Mouse (Mus musculus): ENCODE measurements around the gene Ccser1.
"Not testable (repeated sequence)": the region's sequence is repeated elsewhere in the genome, so short reads cannot be mapped to it uniquely, and the experiment has no call there.

Gene Ccser1

DNA sequence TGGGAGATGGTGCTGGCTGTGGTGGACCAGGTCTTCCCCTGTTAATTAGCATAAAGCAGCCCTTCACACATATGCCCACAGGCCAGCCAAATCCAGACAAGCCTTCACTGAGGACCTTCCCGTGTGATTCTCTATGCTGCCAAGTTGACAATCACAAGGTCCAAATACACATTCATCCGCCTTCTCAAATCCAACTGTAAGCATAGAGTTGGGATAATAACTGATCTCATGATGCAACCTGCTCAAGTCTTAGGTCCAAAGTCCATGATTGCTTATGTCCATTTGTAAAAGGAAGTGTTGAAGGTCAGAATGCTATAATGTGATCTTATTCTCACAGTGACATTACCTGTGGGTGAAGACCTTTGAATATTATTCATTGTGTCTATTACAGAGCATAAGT is 43.4 kb downstream of the Ccser1 start:
- no peak for DNase-seq (ENCODE audit: low spot score)

DNA sequence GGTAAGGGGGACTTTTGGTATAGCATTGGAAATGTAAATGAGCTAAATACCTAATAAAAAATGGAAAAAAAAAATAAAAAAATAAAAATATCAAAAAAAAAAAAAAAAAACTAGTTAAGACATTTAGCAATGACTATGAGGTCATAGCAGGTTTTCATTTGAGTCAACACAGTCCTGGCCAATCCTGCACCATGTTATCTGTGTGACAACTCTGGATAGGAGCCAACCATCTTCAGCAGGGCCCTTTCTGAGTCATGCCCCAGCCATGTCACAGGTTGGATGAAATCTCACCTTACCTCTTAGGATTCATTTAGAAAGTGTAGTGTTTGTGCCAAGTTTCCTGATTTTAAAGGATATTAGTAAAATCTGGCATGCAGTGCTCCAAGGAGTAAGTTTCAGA is 45.2 kb downstream of the Ccser1 start:
- no peak for DNase-seq (ENCODE audit: low spot score)

GRCm38 (mm10) chr6:61230058-61230718 is 50.1 kb downstream of the Ccser1 start:
- no peak for DNase-seq (ENCODE audit: low spot score)

GRCm38 (mm10) chr6:61233060-61233459 is 52.9 kb downstream of the Ccser1 start:
- DNase-seq (ENCODE audit: low spot score) = no peak

DNA sequence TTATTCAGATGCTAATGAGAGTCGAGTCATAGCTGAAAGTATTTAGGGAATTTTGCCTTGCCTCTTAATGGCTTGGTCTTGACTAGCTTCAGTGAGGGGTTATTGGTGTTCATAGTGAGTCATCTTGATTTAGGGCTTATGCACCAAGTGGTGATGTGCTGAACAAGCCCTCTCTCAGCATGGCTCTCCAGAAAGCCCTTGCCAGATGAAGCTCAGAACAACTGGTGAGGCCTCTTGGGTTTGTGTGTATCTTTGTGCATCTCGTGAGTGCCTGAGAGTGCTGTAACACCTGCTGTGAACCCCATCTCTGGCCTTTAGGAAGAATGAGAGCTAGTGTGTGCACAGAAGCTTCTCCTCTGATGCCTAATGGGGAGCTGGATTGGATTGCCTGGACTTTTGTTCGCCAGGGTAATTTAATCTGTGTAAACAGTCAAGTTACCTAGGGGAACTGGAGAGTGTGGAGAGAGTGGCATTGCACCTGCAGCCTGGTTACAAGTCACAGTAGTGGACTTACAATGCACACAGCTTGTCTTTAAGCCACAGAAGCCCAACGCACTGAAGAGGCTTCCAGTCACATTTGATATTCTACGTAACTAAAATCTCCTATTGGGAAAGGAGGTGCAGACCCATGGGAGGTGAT is 53.5 kb downstream of the Ccser1 start:
- no peak for DNase-seq (ENCODE audit: low spot score)

DNA sequence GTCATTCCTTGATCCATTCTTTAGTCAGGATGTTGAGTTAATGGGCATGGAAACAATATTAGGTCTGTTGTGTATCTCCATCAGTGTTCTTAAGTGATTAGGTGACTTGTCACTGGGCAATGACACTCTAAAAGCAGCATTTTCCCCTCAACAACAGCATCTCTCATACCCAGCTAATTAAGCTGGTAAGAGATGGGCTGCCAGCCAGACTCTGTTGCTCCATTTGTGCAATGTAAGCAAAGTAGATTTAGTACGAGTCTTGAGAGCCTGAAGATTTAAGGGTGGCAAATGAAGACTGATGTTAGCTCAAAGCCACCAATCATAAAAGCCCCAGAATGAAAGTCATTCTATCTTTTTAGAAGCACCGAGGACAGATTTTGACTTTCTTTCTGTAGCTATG is 60.5 kb downstream of the Ccser1 start:
- DNase-seq (ENCODE audit: low spot score) = no peak

DNA sequence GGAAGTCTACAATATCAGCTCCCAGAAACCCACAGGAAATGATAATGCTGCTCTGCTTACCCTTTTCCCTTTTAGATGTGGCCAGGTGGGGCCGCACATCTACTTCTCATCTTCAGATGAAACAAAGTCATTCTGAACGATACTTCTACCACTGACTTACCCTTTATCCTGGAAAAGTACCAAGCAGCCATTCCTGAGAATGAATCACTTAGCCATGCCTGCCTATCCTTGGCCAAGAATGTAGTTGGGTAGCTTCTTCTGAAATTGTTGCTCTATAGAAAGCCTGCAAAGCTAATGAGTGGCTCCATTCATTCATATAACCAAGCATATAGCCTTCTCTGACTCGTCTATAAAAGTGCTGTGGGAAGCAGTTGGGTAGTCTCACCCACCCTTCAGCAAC is 62.4 kb downstream of the Ccser1 start:
- no peak for DNase-seq (ENCODE audit: low spot score)

DNA sequence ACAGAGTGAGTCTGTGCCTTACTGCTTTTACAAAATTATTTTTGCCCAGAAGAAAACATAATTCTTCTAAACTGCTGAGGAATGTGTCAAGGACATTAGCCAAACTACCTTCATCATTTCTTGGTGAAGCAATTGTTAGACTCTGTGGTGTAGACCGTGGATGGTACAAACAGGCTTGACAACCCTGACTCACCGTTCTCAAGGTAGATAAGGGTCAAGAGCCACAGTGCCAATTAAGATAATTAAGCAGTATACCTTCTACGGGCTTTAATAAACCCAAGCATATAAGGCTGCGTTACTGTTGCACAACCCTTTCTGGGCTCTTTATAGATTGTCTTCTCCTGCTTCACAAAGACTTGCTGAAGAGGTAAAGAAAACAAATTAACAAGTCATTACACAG is 66.4 kb downstream of the Ccser1 start:
- DNase-seq (ENCODE audit: low spot score) = no peak

GRCm38 (mm10) chr6:61247842-61248472 is 67.8 kb downstream of the Ccser1 start:
- no peak for DNase-seq (ENCODE audit: low spot score)

- DNase-seq (ENCODE audit: low spot score) = no peak
Observed at GRCm38 (mm10) chr6:61248700-61249099, 68.6 kb downstream of the Ccser1 start.

DNA sequence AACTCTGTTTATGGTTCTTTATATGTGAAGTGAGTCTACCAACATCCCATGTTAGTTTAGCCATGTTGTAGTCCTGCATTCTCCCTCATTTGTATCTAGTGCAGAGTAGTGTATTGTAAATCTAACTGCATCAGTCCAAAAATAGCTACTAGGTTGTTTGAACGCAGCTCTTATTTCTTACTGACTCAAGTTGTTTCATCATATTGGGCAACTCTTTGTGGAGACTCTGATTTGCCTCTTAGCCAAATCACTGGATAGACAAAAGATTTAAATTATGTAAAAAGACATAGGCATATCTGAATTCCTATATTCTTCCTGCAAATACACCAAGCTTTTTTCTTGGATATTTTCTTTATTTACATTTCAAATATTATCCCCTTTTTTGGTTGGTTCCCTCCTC is 71.1 kb downstream of the Ccser1 start:
- no peak for DNase-seq (ENCODE audit: low spot score)

GRCm38 (mm10) chr6:61252912-61253311 is 72.8 kb downstream of the Ccser1 start:
- DNase-seq (ENCODE audit: low spot score) = no peak

- DNase-seq (ENCODE audit: low spot score) = not testable (repeated sequence)
Observed at GRCm38 (mm10) chr6:61255874-61256273, 75.8 kb downstream of the Ccser1 start.

DNA sequence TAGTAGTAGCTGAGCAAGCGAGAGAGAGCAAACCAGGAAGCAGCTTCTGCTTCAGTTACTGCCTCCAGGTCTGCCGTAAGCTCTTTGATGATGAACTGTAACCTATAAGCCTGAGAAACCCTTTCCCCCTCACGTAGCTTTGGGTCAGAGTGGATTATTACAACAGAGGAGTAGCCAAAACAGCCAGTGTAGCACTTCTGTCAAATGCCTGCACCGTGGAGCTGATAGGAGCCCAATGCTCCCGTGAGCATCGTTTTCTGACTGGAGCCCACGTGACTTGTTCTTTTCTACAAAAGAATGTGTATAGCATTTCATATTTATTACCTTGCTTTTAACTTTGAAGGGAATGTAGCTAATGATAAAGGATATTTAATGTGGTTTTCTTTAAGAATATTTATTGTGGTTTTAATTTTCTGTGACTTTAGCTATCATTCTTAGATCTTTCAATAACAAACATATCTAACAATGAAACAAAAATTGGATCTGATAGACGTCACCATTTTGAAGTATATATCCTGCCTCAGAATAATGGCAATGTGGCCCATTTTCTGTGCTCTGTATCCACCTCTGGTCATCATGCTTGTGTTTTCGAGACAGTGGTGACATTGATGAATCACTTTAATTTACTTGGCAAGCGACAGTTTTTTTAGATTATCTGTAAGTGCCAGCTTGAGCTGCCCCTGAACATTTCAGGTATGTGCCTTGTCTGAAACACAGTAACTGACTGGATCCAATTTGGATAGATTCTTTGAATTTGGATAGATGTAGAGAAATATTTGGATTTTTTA is 78.9 kb downstream of the Ccser1 start:
- DNase-seq (ENCODE audit: low spot score) = no peak

GRCm38 (mm10) chr6:61261381-61261780 is 81.3 kb downstream of the Ccser1 start:
- no peak for DNase-seq (ENCODE audit: low spot score)

GRCm38 (mm10) chr6:61262448-61262847 is 82.3 kb downstream of the Ccser1 start:
- DNase-seq (ENCODE audit: low spot score) = no peak

DNA sequence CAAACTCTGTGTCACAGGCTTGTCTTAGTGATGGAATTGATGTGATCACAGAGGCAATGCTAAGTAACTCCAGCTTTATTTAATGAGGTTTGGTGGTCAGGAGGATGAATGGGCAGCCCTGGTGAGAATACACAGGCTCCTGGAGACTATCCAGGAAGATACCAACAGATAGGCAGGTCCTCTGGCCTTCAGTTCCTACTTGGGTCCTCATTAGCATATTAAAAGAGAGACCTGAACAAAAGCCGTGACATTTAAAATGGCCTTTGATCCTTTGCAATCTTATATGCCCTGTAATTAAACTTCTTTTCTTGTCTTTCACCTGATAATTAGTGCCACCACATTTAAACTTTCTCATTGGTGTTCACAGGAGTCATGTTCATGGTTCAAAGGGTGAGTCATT is 83.2 kb downstream of the Ccser1 start:
- no peak for DNase-seq (ENCODE audit: low spot score)

- no peak for DNase-seq (ENCODE audit: low spot score)
Observed at GRCm38 (mm10) chr6:61271033-61271432, 90.9 kb downstream of the Ccser1 start.

DNA sequence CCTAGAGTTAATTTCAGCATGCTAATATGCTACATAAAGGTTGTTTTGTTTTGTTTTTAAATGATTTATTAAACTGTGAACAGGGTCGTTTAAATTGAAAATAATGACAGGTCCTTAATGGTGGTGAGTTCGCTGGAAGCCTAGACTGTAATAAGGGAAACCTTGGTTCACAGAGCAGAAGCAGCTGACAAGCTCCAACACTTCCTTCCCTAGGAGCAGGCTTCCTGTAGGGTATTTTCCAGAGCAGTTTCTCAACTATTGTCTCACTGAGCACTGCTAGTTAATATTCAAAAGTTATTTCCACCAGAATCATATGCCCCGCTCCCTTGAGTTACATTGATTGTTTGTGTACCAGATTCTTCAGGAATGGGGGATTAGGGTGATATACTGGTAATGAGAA is 93.3 kb downstream of the Ccser1 start:
- no peak for DNase-seq (ENCODE audit: low spot score)

DNA sequence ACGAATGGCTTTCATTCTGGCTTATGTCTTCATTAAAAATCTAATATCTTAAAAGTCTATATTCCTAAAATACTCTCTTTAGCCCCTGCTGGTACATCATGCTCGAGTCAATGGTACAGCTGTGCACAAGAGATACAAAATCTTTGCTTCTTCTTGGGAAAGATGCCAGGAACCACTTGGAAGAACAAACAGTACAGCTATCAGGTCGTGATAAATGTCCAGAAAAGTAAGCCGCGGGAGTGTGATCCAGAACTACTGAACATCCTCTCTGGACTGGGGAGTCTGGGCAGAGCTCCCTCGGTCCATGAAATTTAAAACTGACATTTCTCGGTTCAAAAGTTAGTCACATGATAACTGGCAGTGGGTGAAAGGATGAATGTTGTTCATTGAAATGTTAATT is 99.4 kb downstream of the Ccser1 start:
- DNase-seq (ENCODE audit: low spot score) = peak; percentile 52

DNA sequence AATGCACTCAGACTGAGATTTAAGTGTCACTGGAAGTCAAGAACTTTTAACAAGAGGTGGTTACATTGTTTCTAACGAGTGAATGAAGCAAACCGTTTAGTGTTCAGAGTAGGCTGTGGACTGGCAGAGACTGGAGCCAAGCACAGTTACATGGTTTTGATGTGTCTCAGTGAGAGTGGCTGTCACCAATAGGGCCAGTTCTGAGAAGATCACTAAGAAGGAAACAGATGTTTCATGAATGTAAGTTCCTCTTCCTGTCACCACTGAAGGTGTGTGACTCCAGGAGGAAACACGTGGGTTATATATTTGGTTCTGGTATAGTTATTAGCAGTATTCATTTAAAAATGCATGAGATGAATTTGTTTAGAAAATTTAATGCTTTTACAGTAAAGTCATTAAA is 112.8 kb downstream of the Ccser1 start:
- DNase-seq (ENCODE audit: low spot score) = no peak

DNA sequence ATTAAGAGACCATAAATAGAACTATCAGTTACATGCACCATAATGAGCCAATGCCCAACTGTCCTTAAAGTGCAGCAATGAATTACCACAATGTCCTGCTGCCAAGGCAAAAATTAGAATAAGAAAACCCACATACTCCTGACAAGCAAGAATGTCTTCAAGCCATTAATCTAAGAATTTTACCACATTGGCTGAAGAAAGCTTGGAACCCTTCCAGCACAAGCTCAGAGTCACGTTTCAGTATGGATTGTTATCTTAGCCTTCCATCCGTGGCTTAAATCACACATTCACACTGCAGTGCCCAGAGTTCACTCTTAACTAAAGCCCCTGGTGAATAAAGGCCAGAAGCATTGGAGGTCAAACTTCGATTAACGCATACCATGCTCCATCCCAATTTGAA is 115.4 kb downstream of the Ccser1 start:
- DNase-seq (ENCODE audit: low spot score) = no peak

Data from testis, postnatal 14 days (tissue).